Mouse (Mus musculus): ENCODE results near the gene Tmem131l. TPM values are rescaled to one million over a fixed set of nuclear protein-coding genes. Genes with fewer than 3 reads are reported as not detected.

The Tmem131l gene
- polyA plus RNA-seq, 1 experiment = 103 TPM

GRCm38 (mm10) chr3:83969081-83969480 is 70.9 kb downstream of the Tmem131l start:
- no peak for DNase-seq (ENCODE audit: low read depth)
- no peak for TF ChIP-seq CTCF (IDR thresholded peaks at IDR 0.05; ENCODE audit: borderline replicate concordance, extremely low read depth, insufficient read depth, insufficient read length)
- no peak for TF ChIP-seq POLR2A (IDR thresholded peaks at IDR 0.05; ENCODE audit: borderline replicate concordance, extremely low read depth, insufficient read depth, insufficient read length, poor library complexity, severe bottlenecking)

GRCm38 (mm10) chr3:83967791-83968190 is 72.2 kb downstream of the Tmem131l start:
- TF ChIP-seq CTCF (IDR thresholded peaks at IDR 0.05; ENCODE audit: borderline replicate concordance, extremely low read depth, insufficient read depth, insufficient read length) (no peak), POLR2A (IDR thresholded peaks at IDR 0.05; ENCODE audit: borderline replicate concordance, extremely low read depth, insufficient read depth, insufficient read length, poor library complexity, severe bottlenecking) (no peak)
- no peak for DNase-seq (ENCODE audit: low read depth)

GRCm38 (mm10) chr3:83965333-83965732 is 74.6 kb downstream of the Tmem131l start:
- TF ChIP-seq POLR2A (IDR thresholded peaks at IDR 0.05; ENCODE audit: borderline replicate concordance, extremely low read depth, insufficient read depth, insufficient read length, poor library complexity, severe bottlenecking) (no peak), CTCF (IDR thresholded peaks at IDR 0.05; ENCODE audit: borderline replicate concordance, extremely low read depth, insufficient read depth, insufficient read length) (no peak)
- no peak for DNase-seq (ENCODE audit: low read depth)

GRCm38 (mm10) chr3:83963705-83964104 is 76.3 kb downstream of the Tmem131l start:
- TF ChIP-seq POLR2A (IDR thresholded peaks at IDR 0.05; ENCODE audit: borderline replicate concordance, extremely low read depth, insufficient read depth, insufficient read length, poor library complexity, severe bottlenecking) (no peak), CTCF (IDR thresholded peaks at IDR 0.05; ENCODE audit: borderline replicate concordance, extremely low read depth, insufficient read depth, insufficient read length) (no peak)
- DNase-seq (ENCODE audit: low read depth) = peak; percentile 79

GRCm38 (mm10) chr3:83962571-83962970 is 77.4 kb downstream of the Tmem131l start:
- no peak for DNase-seq (ENCODE audit: low read depth)
- TF ChIP-seq POLR2A (IDR thresholded peaks at IDR 0.05; ENCODE audit: borderline replicate concordance, extremely low read depth, insufficient read depth, insufficient read length, poor library complexity, severe bottlenecking) (no peak), CTCF (IDR thresholded peaks at IDR 0.05; ENCODE audit: borderline replicate concordance, extremely low read depth, insufficient read depth, insufficient read length) (no peak)

- TF ChIP-seq POLR2A (IDR thresholded peaks at IDR 0.05; ENCODE audit: borderline replicate concordance, extremely low read depth, insufficient read depth, insufficient read length, poor library complexity, severe bottlenecking) (no peak), CTCF (IDR thresholded peaks at IDR 0.05; ENCODE audit: borderline replicate concordance, extremely low read depth, insufficient read depth, insufficient read length) (no peak)
- no peak for DNase-seq (ENCODE audit: low read depth)
Observed at GRCm38 (mm10) chr3:83962076-83962475, 77.9 kb downstream of the Tmem131l start.

- no peak for TF ChIP-seq CTCF (IDR thresholded peaks at IDR 0.05; ENCODE audit: borderline replicate concordance, extremely low read depth, insufficient read depth, insufficient read length)
- no peak for TF ChIP-seq POLR2A (IDR thresholded peaks at IDR 0.05; ENCODE audit: borderline replicate concordance, extremely low read depth, insufficient read depth, insufficient read length, poor library complexity, severe bottlenecking)
- DNase-seq (ENCODE audit: low read depth) = no peak
Observed at GRCm38 (mm10) chr3:83958951-83959681, 80.9 kb downstream of the Tmem131l start.

- no peak for DNase-seq (ENCODE audit: low read depth)
- TF ChIP-seq POLR2A (IDR thresholded peaks at IDR 0.05; ENCODE audit: borderline replicate concordance, extremely low read depth, insufficient read depth, insufficient read length, poor library complexity, severe bottlenecking) (no peak), CTCF (IDR thresholded peaks at IDR 0.05; ENCODE audit: borderline replicate concordance, extremely low read depth, insufficient read depth, insufficient read length) (no peak)
Observed at GRCm38 (mm10) chr3:83953879-83954278, 86.1 kb downstream of the Tmem131l start.

- TF ChIP-seq CTCF (IDR thresholded peaks at IDR 0.05; ENCODE audit: borderline replicate concordance, extremely low read depth, insufficient read depth, insufficient read length) (no peak), POLR2A (IDR thresholded peaks at IDR 0.05; ENCODE audit: borderline replicate concordance, extremely low read depth, insufficient read depth, insufficient read length, poor library complexity, severe bottlenecking) (no peak)
Observed at GRCm38 (mm10) chr3:83948801-83949200, 91.2 kb downstream of the Tmem131l start.

GRCm38 (mm10) chr3:83947476-83948245 is 92.3 kb downstream of the Tmem131l start:
- DNase-seq (ENCODE audit: low read depth) = no peak
- TF ChIP-seq CTCF (IDR thresholded peaks at IDR 0.05; ENCODE audit: borderline replicate concordance, extremely low read depth, insufficient read depth, insufficient read length) (no peak), POLR2A (IDR thresholded peaks at IDR 0.05; ENCODE audit: borderline replicate concordance, extremely low read depth, insufficient read depth, insufficient read length, poor library complexity, severe bottlenecking) (no peak)

More at GRCm38 (mm10) chr3:83948801-83949200, 91.2 kb downstream of the Tmem131l start:
- peak; percentile 68 for DNase-seq (ENCODE audit: low read depth)

GRCm38 (mm10) chr3:83946848-83947247 is 93.1 kb downstream of the Tmem131l start:
- no peak for TF ChIP-seq POLR2A (IDR thresholded peaks at IDR 0.05; ENCODE audit: borderline replicate concordance, extremely low read depth, insufficient read depth, insufficient read length, poor library complexity, severe bottlenecking)
- TF ChIP-seq CTCF (IDR thresholded peaks at IDR 0.05; ENCODE audit: borderline replicate concordance, extremely low read depth, insufficient read depth, insufficient read length) = 0 out of 2 replicates have a peak, but pooled peaks have one; percentile 11
- peak; percentile 57 for DNase-seq (ENCODE audit: low read depth)
